Mouse (Mus musculus) CD4-positive, CD25-positive, alpha-beta regulatory T cell, adult 2 months (primary cell): ENCODE measurements around the gene Vangl1.

Experiments used
- DNase-seq: peaks from one replicate; pipeline ENCODE4 v3.0.0-alpha.2; 2012; ENCODE audit warnings: low read depth, low spot score

Vangl1 gene

DNA sequence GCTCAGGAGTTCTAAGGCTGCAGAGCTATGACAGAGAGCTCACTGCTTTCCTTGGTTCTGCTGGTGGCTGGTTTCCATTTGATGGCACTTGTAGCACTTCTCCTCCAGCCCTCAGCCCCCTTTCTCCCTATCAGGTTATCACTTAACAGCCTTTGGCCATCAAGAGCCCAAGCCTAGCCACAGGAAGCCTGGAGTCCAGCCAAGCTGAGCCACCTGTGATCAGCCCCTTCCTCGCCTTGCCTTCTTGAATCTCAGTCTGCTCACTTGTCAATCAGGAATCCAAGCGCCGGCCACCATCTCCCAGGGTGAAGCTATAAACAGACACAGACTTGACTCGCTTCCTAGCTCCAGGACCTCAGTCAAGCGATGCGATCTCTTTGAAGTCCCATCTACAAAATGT lies 6.0 kb downstream of the Vangl1 start:
- DNase-seq: no peak

DNA sequence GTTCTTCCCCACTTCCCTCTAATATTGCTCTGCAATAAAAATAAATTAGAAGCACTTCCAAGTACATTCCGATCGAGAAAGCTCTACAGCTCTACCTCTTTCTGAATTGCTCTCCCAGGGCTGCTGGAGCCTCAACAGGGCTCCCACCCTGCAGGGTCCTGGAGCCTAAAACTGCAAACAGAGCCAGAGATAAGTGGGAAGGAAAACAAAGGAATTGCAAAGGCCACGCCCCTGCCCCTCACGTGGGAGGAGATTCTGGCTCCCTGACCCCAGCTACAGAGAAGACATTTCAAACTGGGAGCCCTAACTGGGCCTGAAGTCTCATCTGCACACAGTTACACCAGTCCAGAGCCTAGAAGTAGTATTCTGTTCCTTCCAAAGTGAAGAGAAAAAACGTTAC lies 6.7 kb downstream of the Vangl1 start:
- no peak for DNase-seq

DNA sequence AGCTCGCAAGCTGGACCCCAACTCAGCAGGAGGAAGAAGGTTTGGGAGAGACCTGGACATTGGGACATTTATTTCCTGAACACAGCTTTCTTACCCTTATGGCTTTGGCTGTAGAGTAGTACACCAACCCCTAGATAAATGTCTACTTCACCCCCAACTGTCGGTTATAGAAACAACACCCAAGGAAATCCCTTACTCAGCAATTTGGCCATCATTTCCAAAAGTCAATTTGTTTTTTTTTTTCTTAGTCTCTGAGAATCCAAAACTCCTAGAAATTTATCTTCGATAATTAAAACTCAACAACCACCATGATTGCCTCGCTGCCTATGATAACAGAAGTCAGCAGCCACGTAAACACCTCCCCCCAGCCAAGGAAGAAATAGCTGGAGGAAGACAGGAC lies 7.3 kb downstream of the Vangl1 start:
- DNase-seq: no peak

DNA sequence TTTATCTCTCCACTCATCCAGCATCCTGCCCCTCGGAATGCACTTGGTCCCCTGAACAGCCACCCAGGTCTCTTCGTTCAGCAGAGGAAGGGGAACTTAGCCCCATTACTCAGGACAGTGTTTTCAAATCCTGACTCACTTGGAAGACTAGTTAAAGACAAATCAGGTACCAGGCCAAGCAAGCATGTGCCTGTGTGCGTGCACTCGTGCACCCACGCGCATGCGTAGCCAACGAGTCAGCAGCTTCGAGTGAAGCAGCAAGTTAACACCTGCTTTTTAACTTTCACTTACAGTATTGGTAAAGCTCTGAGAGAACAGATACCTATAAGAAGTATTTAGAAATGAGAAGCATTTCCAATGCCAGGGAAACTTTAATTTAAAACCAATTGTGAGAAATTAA lies 8.3 kb downstream of the Vangl1 start:
- DNase-seq: no peak

DNA sequence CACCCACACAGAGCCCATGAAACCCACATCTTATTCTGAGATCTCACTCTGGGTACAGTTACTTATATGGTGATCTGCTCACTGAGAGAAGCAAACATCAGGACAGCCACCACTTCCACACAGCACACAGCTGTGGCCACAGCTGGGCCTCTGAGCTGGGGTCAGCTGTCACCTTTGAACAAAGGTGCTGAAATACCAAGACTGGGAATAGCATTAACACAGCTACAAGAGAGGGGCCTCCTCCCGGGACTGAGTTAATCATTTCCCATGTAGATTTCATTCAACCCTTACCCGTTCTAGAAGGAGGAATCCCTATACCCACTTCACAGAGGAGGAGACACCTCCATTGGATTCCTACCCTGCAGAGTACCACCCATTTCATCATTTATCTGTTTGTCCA lies 8.7 kb downstream of the Vangl1 start:
- no peak for DNase-seq

DNA sequence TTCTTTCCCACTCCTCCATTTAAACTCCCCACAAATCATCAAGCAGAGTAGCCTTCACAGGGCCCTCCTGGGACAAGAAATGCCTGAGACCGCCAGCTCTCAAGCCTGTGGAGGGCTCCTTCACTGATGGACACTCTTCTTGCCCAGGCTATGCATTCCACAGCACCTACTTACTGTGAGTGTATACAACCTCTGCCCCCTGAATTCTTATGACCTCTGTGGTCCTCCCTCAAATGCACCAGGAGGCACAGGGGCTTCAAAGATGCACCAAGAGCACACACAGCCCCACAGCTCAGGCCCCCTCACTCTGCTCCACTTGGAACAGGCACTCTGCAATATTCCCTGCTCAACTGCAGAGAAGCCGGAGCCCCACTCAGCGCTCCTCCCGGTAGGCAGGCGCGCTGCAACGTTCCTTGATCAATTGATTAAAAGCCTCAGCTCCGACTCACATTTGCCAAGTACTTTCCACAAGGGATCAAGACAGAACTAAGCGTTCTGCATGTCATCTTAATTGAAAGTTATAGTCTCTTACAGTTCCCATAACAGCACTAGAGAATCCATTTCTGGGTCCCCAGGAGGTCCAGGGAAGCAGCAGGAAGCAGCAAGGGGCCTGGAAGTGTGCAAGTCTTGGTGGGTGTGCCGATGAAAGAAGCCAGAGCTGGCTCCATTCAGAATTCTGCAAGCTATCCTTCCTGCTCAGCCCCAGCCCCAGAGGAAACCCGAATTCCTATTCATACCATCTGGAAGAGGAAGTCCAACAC lies 10.0 kb downstream of the Vangl1 start:
- no peak for DNase-seq

DNA sequence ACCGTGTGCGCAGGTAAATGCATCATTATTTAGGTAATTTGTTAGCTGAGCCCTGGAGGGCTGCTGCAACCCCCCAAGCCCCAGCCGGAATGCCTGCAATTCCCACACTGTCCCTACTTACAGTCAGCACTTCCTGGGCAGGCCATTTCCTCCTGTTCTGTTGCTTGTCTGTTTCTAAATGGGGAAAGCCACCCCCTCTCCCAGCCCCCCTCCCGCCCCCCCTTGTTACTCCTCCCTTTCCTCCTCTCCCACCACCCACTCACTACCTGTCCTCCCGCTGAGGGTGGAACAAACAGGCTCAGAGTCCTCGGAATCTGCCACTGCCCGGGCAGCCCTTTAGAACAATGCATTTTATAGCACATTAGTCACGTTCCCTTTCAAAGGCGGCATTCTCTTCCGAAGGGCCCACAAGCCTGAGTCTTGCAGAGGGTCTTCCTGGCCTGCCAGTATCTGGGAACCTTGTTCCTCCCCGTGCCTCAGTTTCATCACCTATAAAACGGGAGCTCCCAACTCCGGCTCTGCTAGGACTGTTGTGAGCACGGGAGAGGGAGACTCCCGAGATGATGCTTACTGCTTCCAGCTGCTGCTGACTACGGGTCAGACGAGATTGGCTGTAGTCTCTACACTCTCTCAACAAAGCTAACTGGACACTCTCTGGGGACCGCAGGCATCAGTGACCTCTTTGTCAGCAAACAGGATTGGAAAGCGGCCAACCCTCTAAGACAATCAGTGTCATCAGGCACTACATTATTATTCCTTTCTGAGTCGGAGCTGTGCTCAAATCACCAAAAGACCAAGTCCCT lies 10.8 kb downstream of the Vangl1 start:
- no peak for DNase-seq

DNA sequence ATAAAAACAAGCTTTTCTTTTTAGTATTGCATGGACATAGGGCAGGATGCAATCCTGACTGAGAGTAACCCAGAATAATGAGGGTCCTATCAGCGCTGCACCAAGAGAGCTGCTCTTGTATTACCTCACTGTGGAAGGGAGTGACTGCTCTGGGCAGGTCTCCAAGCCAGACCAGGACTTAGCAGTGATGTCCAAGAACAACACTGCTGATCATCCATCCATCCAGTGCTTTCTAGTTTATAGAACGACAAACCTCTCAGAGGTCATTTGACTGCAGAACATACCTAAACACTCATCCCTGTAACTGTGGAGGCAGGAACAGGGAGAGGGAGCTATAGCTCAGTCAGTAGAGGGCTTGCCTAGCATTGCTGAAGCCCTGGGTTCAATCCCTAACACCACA lies 11.9 kb downstream of the Vangl1 start:
- no peak for DNase-seq

DNA sequence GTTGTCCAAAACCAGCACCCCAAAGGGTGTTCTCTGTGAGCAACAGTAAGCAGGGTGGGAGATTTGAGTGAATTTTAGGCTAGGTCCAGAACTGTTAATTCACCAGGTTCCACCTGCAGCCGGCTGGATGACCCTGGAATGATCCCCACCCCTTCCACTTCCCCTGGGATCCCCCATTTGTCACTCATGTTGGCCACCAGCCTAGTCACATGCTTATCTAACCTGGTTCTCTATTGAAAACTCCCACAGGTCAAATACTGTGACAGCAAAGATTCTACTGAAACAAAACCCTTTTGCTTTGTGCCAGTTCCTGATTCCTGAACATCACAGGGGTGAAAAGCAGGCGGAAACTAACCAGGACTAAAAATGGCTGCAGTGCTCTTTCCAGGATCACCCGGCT lies 12.9 kb downstream of the Vangl1 start:
- DNase-seq: no peak

DNA sequence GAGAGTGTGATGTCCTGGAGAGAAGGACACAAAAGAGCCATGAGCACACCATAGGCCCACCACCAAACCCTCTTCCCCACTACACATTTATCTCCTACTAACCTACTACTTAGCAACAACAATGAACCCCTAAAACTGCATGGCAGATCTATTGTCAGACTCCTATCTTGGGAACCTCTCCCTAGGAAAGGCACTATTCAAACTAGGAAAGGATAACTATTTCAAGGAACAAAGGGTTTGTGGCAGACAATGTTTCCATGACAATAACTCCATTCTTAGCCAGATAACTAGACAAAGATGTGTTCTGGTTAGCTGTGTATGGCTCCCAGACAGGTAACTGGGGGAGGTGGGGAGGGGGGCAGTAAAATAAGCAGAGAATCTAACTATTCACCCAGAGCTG lies 13.9 kb downstream of the Vangl1 start:
- DNase-seq: no peak

DNA sequence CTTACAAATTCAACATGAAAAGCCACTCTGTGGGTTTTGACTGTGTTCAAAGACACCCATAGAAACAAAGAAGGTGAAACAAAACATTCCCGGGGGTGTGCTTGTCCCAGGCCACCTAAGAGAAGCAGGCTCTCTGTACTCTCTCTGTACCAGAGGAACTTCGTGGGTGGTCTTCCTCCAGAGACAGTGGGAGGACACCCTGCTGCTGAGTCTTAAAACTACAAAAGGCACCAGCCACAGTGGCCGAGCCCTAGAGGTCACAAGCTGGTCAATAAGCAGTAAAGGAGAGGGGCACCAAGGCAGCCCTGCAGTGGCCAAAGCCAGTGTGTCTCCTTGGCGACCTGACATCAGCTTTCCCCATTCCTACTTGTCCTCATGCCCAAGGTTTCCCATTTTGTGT lies 14.5 kb downstream of the Vangl1 start:
- no peak for DNase-seq

DNA sequence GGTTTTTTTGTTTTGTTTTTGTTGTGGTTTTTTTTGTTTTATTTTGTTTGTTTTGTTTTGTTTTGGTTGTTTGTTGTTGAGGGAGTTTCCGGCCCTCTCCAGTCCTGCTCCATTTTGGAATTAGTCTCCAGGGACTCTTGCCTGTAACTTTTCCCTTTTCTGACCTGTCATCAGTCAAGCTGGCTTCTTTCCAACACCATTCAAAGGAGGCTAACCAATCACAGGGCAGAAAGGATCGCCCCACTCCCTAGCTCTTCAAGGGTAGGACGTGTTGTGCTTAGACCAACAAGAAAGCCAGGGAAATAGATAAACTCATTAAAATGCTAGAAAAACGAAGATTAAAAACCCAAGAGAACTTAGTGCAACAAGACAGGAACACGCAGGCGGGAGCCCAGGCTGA lies 15.5 kb downstream of the Vangl1 start:
- DNase-seq: no peak

DNA sequence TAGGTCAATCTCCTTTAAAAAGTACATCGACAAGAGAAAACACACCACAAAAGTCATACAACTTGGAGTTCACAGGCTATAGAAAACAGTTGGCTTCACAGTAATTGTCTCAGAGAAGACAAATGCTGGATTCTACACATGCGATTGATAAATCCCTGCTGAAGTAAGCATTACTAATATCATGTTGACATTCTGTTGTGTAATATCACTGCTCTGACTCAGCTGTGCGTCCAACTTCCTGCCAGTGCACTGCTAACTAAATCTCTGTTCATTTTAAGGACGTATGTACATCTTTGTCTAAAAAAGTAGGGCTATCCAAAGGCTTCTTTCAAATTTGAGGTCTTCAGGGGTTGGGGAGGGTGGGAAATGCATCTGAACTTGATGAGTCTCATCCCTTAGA lies 17.1 kb downstream of the Vangl1 start:
- DNase-seq: no peak

DNA sequence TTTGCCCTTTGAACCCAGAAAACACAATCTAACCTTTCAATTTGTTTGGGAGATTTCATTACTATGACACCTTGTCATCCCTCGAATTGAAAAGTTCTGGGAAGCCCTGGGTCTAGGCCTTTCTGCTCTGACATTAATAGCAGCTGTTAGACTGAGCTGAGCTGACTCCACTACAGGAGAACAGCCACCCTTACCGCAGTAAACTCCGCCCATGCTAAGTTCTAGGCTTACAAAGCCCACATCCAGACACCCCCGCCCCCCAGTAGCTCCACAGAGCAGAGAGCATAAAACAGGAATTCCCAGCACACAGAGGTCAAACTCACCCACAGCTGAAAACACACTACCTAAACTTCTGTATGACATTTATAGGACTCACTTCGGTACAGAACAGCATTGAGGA lies 19.8 kb downstream of the Vangl1 start:
- no peak for DNase-seq

DNA sequence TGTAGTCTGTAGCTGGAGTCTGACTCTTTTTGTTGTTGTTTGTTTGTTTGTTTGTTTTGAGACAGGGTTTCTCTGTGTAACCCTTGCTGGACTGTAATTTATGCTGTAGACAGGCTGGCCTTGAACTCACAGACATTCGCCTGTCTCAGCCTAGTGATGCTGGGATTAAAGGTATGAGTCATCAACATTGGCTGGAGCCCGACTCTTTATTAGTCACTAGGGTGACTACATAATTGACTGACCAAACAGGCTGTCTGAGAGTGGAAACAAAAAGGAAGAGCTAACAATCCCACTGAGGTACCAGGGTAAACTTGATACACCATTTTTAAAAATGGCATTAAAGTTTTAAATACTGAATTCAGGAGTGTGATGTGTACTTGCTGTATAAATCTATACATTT lies 21.9 kb downstream of the Vangl1 start:
- DNase-seq: no peak

DNA sequence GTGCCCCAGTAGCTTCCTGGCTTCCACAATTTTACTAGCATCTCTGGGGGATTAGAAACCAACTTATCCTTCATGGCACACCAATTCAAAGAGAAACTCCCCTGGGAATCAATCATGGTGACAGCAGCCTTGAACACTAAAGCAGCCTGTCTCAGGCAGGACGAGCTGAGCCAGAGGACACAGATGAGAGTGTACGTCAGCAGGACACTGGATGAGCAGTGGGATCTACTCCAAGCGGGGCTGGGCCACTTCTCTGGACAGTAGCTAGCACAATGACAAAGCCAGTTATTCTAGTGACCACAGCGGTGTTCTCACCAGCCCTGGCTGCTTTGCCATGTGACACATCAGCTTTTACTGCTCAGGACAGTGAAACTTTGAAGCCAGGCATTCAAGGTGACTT lies 23.3 kb downstream of the Vangl1 start:
- no peak for DNase-seq

DNA sequence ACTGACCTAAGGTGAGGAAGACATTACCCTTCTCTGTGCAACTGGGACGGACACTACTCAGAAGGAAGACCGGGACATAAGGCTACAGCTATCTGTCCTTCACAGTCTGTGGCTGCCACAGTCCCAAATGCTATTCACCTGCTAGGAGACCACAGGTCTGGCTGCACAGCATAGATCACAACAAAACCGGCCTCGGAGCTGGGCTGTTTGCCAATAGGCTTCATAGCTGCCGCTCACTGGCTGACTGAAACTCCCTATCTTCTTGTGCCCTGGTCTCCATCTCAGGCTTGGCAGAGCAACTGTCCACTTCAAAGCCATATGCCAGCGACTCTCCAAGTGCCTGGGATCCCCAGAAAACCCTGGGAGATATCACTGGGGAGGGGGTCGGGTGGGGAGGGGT lies 23.7 kb downstream of the Vangl1 start:
- no peak for DNase-seq

DNA sequence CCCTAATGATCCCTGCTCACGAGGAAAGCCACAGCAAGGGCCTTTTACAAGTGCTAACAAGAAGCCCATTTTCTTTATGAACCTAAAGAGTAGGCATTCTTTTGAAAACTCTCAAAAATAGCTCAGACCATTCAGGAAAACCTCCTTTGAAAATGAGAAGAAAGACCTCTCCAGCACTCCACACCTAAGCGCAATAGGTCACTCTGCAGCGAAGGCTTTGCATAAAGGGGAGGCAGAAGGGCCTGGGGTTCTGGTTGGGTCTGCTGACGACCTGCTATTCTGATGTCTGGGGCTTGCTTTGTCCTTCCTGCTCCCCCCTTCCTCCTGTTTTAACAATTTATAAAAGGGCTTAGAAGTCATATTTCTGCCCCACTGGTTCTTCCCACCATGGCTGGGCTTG lies 24.6 kb downstream of the Vangl1 start:
- no peak for DNase-seq

DNA sequence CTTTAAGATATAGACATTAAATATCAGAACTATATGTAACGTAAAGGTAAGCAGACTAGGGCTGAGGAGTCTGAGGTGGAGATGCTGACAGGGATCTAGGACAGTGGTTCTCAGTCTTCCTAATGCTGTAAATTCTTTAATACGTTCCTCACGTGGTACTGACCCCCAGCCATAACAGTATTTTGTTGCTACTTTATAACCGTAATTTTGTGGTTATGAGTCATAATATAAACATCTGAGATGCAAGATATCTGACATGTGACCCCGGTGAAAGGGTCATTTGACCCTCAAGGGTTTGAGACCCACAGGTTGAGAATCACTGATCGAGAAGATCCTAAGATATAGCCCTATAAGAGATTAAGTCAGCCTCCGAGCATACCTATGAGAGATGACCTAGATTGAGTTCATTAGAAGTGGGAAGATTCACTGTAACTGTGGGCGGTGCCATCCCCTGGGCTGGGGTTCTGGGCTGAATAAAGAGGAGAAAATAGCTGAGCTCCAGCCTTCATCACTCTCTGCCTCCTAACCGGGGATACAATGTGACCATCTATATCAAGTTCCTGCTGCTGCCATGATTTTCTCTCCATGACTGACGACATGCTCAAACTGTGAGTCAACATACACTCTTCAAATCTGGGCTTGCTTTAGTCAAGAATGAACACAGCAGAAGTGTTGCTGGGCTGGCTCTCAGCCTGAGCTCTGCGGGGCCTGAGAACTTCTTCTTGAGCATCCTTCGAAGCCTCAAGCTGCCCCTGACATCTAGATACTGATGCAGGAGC lies 26.5 kb downstream of the Vangl1 start:
- no peak for DNase-seq

DNA sequence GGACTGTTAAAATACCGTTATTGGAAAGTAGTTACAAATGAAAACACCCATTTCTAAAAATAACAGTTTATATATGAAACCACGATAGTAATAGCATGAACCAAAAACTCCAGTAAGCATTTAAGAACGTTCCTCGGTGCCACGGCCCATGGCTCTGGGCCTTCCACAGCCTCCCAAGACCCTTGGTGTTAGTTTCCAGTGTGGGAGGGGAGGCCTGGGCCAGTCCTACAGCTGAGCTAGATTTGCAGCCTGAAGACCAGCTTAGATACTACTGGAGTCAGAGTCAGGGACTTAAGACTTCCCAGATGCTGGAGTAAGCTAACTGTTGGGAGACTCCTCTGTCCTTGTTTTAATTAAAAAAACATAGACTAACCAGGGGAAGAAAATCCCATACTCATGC lies 28.4 kb downstream of the Vangl1 start:
- DNase-seq: no peak

DNA sequence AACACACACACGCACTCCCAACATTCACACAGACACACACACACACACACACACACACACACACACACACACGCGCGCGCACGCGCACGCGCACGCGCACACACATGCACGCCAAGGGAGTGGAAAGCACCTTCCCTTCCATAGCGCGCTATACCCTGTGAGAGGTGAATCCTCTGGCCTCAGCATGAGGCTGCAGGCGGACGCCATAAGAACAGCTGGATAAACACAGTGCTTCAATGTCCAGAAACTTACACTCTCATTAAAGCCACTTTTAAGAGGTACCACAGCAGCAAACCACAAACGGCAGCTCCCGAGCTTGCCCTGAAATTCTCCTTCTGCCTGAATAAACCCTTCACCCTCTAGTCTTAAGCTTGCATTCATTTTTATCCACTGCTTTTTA lies 28.8 kb downstream of the Vangl1 start:
- no peak for DNase-seq

DNA sequence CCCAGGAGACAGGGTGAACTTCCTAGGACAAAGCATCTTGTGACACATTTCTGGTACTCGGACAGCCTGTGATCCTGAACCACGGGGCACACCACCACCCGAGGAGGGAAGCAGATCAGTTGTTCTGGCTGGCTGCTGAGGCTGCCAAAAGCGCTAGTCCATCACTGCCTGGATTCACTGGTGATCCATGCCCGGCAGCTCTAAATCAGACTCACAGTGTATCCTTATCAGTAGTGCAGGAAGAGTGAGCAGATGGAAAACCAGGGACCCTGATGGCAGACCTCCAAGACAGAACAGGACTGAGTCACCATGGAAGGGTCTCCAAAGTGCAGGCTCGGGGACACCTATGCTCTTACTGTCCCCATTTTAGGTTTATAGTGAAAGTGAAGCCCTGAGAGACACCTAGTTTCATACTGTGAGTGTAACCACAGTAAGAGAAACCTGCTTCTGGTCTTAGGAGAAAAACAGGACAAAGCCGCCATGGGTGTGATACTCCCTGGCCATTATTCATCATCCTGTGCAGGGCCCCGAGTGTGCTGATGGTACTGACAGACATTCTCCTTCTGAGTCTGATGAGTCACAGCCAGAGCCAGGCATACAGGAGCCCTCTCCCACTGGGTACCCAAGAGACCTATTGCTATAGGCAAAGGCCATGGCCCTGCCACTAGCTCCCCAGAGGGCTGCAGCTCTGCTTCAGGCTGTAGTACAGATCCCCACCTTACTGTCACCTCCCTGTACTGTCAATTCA lies 30.2 kb downstream of the Vangl1 start:
- DNase-seq: no peak
